Comparison of ENCODE assay signal across 16 mouse cellular contexts in genomic region chr6:94230918-94231317, GRCm38 (mm10). TPM values are rescaled to one million over a fixed set of nuclear protein-coding genes. Genes with fewer than 3 reads are reported as not detected.
DNase-seq lines count a peak whose midpoint lies in the region; ATAC-seq and TF ChIP-seq lines count a peak whose summit lies in the region.
"Had no signal": no experiment of that assay in that cellular context is flagged by ENCODE, and none has a peak within 500 bp of the region (broad histone marks: within the 10 kb centered on the region; RNA-seq: fewer than 3 reads in every experiment).

No protein-coding gene starts in this region.

- no peak for TF ChIP-seq POLR2A in liver, adult 2 months (IDR thresholded peaks at IDR 0.05; ENCODE audit: extremely low read depth, insufficient read depth, low read length)

- H3K4me3 ChIP-seq in heart, embryonic 10.5 days, result no peak overlapping the region; the same call in 1 of the 2 replicates
- H3K4me3 ChIP-seq in liver, adult 2 months (ENCODE audit: insufficient read depth, low read depth, low read length), result no peak overlapping the region
- no peak overlapping the region for H3K4me3 ChIP-seq in liver, embryonic 11.5 days (ENCODE audit: low read depth, low read length)
- no peak overlapping the region for H3K4me3 ChIP-seq in intestine, embryonic 14.5 days (ENCODE audit: low read depth, low read length)
- H3K4me3 ChIP-seq in lung, postnatal 0 days (ENCODE audit: low read depth, low read length), result no peak overlapping the region
- H3K4me3 ChIP-seq: layer of hippocampus, adult 2 months; myocyte had no signal

- peaks cover 51% of the 10 kb centered on the region for H3K79me2 ChIP-seq in liver, adult 2 months (ENCODE audit: control insufficient read depth, insufficient read depth, low read length)

- no peak for ATAC-seq in liver, embryonic 11.5 days (replicated peaks; ENCODE audit: low FRiP score)
- ATAC-seq in intestine, embryonic 14.5 days (replicated peaks; ENCODE audit: low FRiP score, low TSS enrichment, low read depth), result no peak
- ATAC-seq in lung, postnatal 0 days, result peak; percentile 84

- H3K9me3 ChIP-seq in heart, embryonic 10.5 days, result no peaks in the 10 kb centered on the region
- H3K9me3 ChIP-seq in liver, embryonic 11.5 days (ENCODE audit: control insufficient read depth, low read length), result no peaks in the 10 kb centered on the region
- no peaks in the 10 kb centered on the region for H3K9me3 ChIP-seq in intestine, embryonic 14.5 days (ENCODE audit: control insufficient read depth, low read length)
- no peaks in the 10 kb centered on the region for H3K9me3 ChIP-seq in lung, postnatal 0 days (ENCODE audit: low read length)

- no peaks in the 10 kb centered on the region for H3K27me3 ChIP-seq in heart, embryonic 10.5 days (ENCODE audit: insufficient read depth, poor library complexity, severe bottlenecking)
- H3K27me3 ChIP-seq in liver, adult 2 months (ENCODE audit: control insufficient read depth, insufficient read depth, low read length), result no peaks in the 10 kb centered on the region
- no peaks in the 10 kb centered on the region for H3K27me3 ChIP-seq in liver, embryonic 11.5 days (replicated peaks; ENCODE audit: control insufficient read depth, insufficient read depth, low read length)
- H3K27me3 ChIP-seq in intestine, embryonic 14.5 days (replicated peaks; ENCODE audit: control insufficient read depth, insufficient read depth, low read length), result no peaks in the 10 kb centered on the region
- no peaks in the 10 kb centered on the region for H3K27me3 ChIP-seq in lung, postnatal 0 days (replicated peaks; ENCODE audit: insufficient read depth, low read length)

- TF ChIP-seq EP300 in lung, postnatal 0 days (IDR thresholded peaks at IDR 0.05), result peak; percentile 68

- 25% methylated on average over 3 of the region's 3 CpGs for WGBS in heart, embryonic 10.5 days
- WGBS in liver, adult 2 months, result 30% methylated on average over 3 of the region's 3 CpGs
- WGBS in liver, embryonic 11.5 days, result 51% methylated on average over 3 of the region's 3 CpGs
- WGBS in intestine, embryonic 14.5 days, result 53% methylated on average over 3 of the region's 3 CpGs
- 27% methylated on average over 3 of the region's 3 CpGs for WGBS in lung, postnatal 0 days

- DNase-seq in heart, embryonic 10.5 days (ENCODE audit: low spot score), result no peak
- no peak for DNase-seq in heart, adult 18-20 months
- no peak for DNase-seq in liver, adult 2 months (ENCODE audit: extremely low read depth, low read depth, low spot score)
- DNase-seq in liver, embryonic 11.5 days (ENCODE audit: low spot score), result no peak
- no peak for DNase-seq in intestine, embryonic 14.5 days (ENCODE audit: low spot score)
- DNase-seq in lung, postnatal 0 days (ENCODE audit: low spot score), result peak; percentile 80
- DNase-seq in left cerebral cortex, postnatal 10 days (ENCODE audit: extremely low spot score in 1 of 2, low spot score in 2 of 2), result no peak
- no peak for DNase-seq in thymus, postnatal 4 days
- DNase-seq: gastrocnemius, postnatal 36 days; right cerebral cortex, postnatal 25 days had no signal

- H3K4me2 ChIP-seq in liver, embryonic 11.5 days, result no peak overlapping the region
- peak overlapping the region; percentile 4; the same call in 1 of the 2 replicates for H3K4me2 ChIP-seq in intestine, embryonic 14.5 days (ENCODE audit: low read length)
- H3K4me2 ChIP-seq in lung, postnatal 0 days (replicated peaks; ENCODE audit: low read depth, low read length), result peak overlapping the region; percentile 28; the same call in 1 of the 2 replicates
- H3K4me2 ChIP-seq: hindbrain, embryonic 14.5 days; midbrain, embryonic 11.5 days had no signal

- intact Hi-C loops in left cerebral cortex, postnatal 10 days (cut with DNase I), result no loop called here

- no peak for TF ChIP-seq CTCF in liver, adult 2 months (IDR thresholded peaks at IDR 0.05; ENCODE audit: low read depth, low read length)
- no peak; the same call in 1 of the 2 replicates for TF ChIP-seq CTCF in lung, postnatal 0 days (IDR thresholded peaks at IDR 0.05)

- no peak overlapping the region for H3K9ac ChIP-seq in liver, adult 2 months (ENCODE audit: low read depth, low read length)
- H3K9ac ChIP-seq in liver, embryonic 11.5 days (ENCODE audit: low read depth, low read length), result no peak overlapping the region
- no peak overlapping the region for H3K9ac ChIP-seq in intestine, embryonic 14.5 days (ENCODE audit: low read length)
- no peak overlapping the region for H3K9ac ChIP-seq in lung, postnatal 0 days (replicated peaks; ENCODE audit: low read depth)
- H3K9ac ChIP-seq: hindbrain, embryonic 14.5 days; liver, embryonic 14.5 days had no signal

- no peaks in the 10 kb centered on the region for H3K36me3 ChIP-seq in heart, embryonic 10.5 days
- no peaks in the 10 kb centered on the region for H3K36me3 ChIP-seq in liver, adult 2 months (ENCODE audit: control insufficient read depth, insufficient read depth, low read length)
- no peaks in the 10 kb centered on the region for H3K36me3 ChIP-seq in liver, embryonic 11.5 days (ENCODE audit: control insufficient read depth, insufficient read depth, low read length)
- H3K36me3 ChIP-seq in intestine, embryonic 14.5 days (ENCODE audit: control insufficient read depth, insufficient read depth, low read length), result no peaks in the 10 kb centered on the region
- no peaks in the 10 kb centered on the region for H3K36me3 ChIP-seq in lung, postnatal 0 days (ENCODE audit: insufficient read depth, low read length)
- H3K36me3 ChIP-seq: G1E had no signal

- peaks cover 71% of the 10 kb centered on the region for H3K4me1 ChIP-seq in heart, embryonic 10.5 days
- peaks cover 15% of the 10 kb centered on the region for H3K4me1 ChIP-seq in liver, adult 2 months (ENCODE audit: control insufficient read depth, insufficient read depth, low read length)
- H3K4me1 ChIP-seq in liver, embryonic 11.5 days (replicated peaks; ENCODE audit: control insufficient read depth, insufficient read depth, low read length), result peaks cover 13% of the 10 kb centered on the region
- peaks cover 29% of the 10 kb centered on the region for H3K4me1 ChIP-seq in intestine, embryonic 14.5 days (replicated peaks; ENCODE audit: control insufficient read depth, insufficient read depth, low read length)
- peaks cover 11% of the 10 kb centered on the region; the same call in 1 of the 2 replicates for H3K4me1 ChIP-seq in lung, postnatal 0 days (ENCODE audit: insufficient read depth, low read depth, low read length)

- peak overlapping the region; percentile 73 for H3K27ac ChIP-seq in heart, embryonic 10.5 days
- peak overlapping the region; percentile 60 for H3K27ac ChIP-seq in liver, adult 2 months (replicated peaks; ENCODE audit: insufficient read depth, low read depth, low read length)
- H3K27ac ChIP-seq in liver, embryonic 11.5 days (ENCODE audit: low read depth, low read length), result no peak overlapping the region
- H3K27ac ChIP-seq in intestine, embryonic 14.5 days (ENCODE audit: low read depth), result peak overlapping the region; percentile 23; the same call in 1 of the 2 replicates
- peak overlapping the region; percentile 22 for H3K27ac ChIP-seq in lung, postnatal 0 days (ENCODE audit: low read length)
- H3K27ac ChIP-seq: hindbrain, embryonic 14.5 days; layer of hippocampus, adult 2 months; liver, embryonic 14.5 days had no signal

RNA-seq across cellular contexts. Expression of gene Magi1, which starts 52.8 kb away (rescaled TPM):
- 10.0 and 10.5 TPM in 2 replicates for polyA plus RNA-seq in heart, embryonic 10.5 days (2016; fragmentation: Nextera tagmentation; extraction: Ambion mirVana)
- total RNA-seq in heart, adult 18-20 months (2021), result 10 to 100 TPM; 13.9 to 18.5 TPM
- 17.4 and 17.7 TPM in 2 replicates for total RNA-seq in liver, adult 2 months (2014; rRNA removed)
- 4.4 and 4.9 TPM in 2 replicates for polyA plus RNA-seq in liver, adult 2 months (2012; rRNA removed)
- polyA plus RNA-seq in liver, embryonic 11.5 days (2014; fragmentation: Nextera tagmentation; extraction: Ambion mirVana), result 4.6 TPM in 2 replicates
- polyA plus RNA-seq in intestine, embryonic 14.5 days (2014; fragmentation: Nextera tagmentation; extraction: Ambion mirVana), result 10.9 and 11.7 TPM in 2 replicates
- polyA plus RNA-seq in lung, postnatal 0 days (2015; fragmentation: Nextera tagmentation; extraction: Ambion mirVana), result 10.7 and 12.9 TPM in 2 replicates
- 10 to 100 TPM; 89.8 to 91.8 TPM for total RNA-seq in left cerebral cortex, postnatal 10 days (2021)
